Mouse (Mus musculus) olfactory bulb, adult 2 months (tissue): ENCODE results near the gene Nudt14.

ENCODE experiments used
- CTCF ChIP-seq: fragments of 200-500 bp; IDR thresholded peaks from 2 replicates; pipeline ENCODE4 v1.5.1; 2012; ENCODE audit warnings: low read depth, mild to moderate bottlenecking, low read length, moderate library complexity; ENCODE audit not compliant: insufficient read depth
- POLR2A ChIP-seq: fragments of 200-500 bp; IDR thresholded peaks from 2 replicates; pipeline ENCODE4 v1.6.1; 2012; ENCODE audit warnings: mild to moderate bottlenecking, low read depth, low read length, moderate library complexity; ENCODE audit not compliant: insufficient read depth

- TF ChIP-seq CTCF (no peak), POLR2A (no peak)
Observed at GRCm38 (mm10) chr12:112938366-112938765, 3.6 kb downstream of the Nudt14 start.
